Comparison of ENCODE assay signal across 9 mouse cellular contexts in genomic region chr6:143307327-143307726, GRCm38 (mm10).
A peak's percentile ranks its signal among the peaks of the same experiment; 100 is the strongest.
DNase-seq lines count a peak whose midpoint lies in the region; ATAC-seq and TF ChIP-seq lines count a peak whose summit lies in the region.
"Had no signal": no experiment of that assay in that cellular context is flagged by ENCODE, and none has a peak within 500 bp of the region (broad histone marks: within the 10 kb centered on the region; RNA-seq: fewer than 3 reads in every experiment).

No protein-coding gene starts in this region.

- peak; percentile 13 for DNase-seq in MEL (ENCODE audit: low read depth, low spot score)
- peak; percentile 55 for DNase-seq in adrenal gland, postnatal 10 days
- DNase-seq in lung, postnatal 14 days = peak; percentile 66
- no peak for DNase-seq in layer of hippocampus, adult 2 months (ENCODE audit: low spot score in 2 of 2)
- DNase-seq in left cerebral cortex, postnatal 36 days (ENCODE audit: low spot score in 2 of 2) = no peak

- no peaks in the 10 kb centered on the region for H3K36me3 ChIP-seq in MEL (ENCODE audit: control insufficient read depth in 1 of 2, insufficient read depth in 2 of 2, low read length in 2 of 2)
- no peaks in the 10 kb centered on the region for H3K36me3 ChIP-seq in kidney, embryonic 16.5 days (ENCODE audit: insufficient read depth, low read length)
- H3K36me3 ChIP-seq in midbrain, embryonic 13.5 days = no peaks in the 10 kb centered on the region
- H3K36me3 ChIP-seq: forebrain, embryonic 10.5 days; G1E had no signal

- H3K79me2 ChIP-seq in MEL (ENCODE audit: control insufficient read depth, insufficient read depth, low read length, poor library complexity) = no peaks in the 10 kb centered on the region

- no peak overlapping the region for H3K4me3 ChIP-seq in MEL (ENCODE audit: control insufficient read depth in 1 of 2, insufficient read depth in 1 of 2, low read depth in 2 of 2, low read length in 2 of 2)
- no peak overlapping the region for H3K4me3 ChIP-seq in kidney, embryonic 16.5 days (ENCODE audit: low read length)
- no peak overlapping the region for H3K4me3 ChIP-seq in layer of hippocampus, adult 2 months
- H3K4me3 ChIP-seq in midbrain, embryonic 13.5 days (replicated peaks) = no peak overlapping the region
- H3K4me3 ChIP-seq: forebrain, embryonic 10.5 days had no signal

- TF ChIP-seq POLR2A in MEL (IDR thresholded peaks at IDR 0.05; ENCODE audit: control insufficient read depth in 1 of 2, insufficient read depth in 1 of 2, low read depth in 1 of 2, low read length in 2 of 2, poor library complexity in 1 of 2) = no peak

- TF ChIP-seq CTCF in MEL (IDR thresholded peaks at IDR 0.05 in 2 of 3, conservative IDR thresholded peaks at IDR 0.05 in 1 of 3; ENCODE audit: control insufficient read depth in 1 of 3, insufficient read depth in 1 of 3, low read depth in 2 of 3, low read length in 3 of 3, poor library complexity in 1 of 3, severe bottlenecking in 1 of 3) = no peak
- TF ChIP-seq CTCF in layer of hippocampus, adult 2 months (conservative IDR thresholded peaks at IDR 0.05) = no peak

- H3K4me2 ChIP-seq in kidney, embryonic 16.5 days (replicated peaks; ENCODE audit: low read depth, low read length) = no peak overlapping the region
- H3K4me2 ChIP-seq in midbrain, embryonic 13.5 days (replicated peaks) = no peak overlapping the region

- H3K27ac ChIP-seq in MEL (ENCODE audit: control insufficient read depth, low read depth, low read length) = no peak overlapping the region
- peak overlapping the region; percentile 8; the same call in 1 of the 2 replicates for H3K27ac ChIP-seq in kidney, embryonic 16.5 days (ENCODE audit: low read length)
- H3K27ac ChIP-seq in layer of hippocampus, adult 2 months = no peak overlapping the region
- H3K27ac ChIP-seq in midbrain, embryonic 13.5 days = no peak overlapping the region
- H3K27ac ChIP-seq: forebrain, embryonic 10.5 days had no signal

- intact Hi-C loops in left cerebral cortex, postnatal 36 days (cut with DNase I) = no loop called here

- no peak for TF ChIP-seq EP300 in MEL (IDR thresholded peaks at IDR 0.05; ENCODE audit: low read depth in 1 of 2, low read length in 2 of 2)

- TF ChIP-seq RAD21 in MEL (IDR thresholded peaks at IDR 0.05; ENCODE audit: low read depth, low read length) = no peak

- H3K27me3 ChIP-seq in MEL (ENCODE audit: control insufficient read depth in 1 of 2, insufficient read depth in 2 of 2, low read length in 2 of 2) = no peaks in the 10 kb centered on the region
- no peaks in the 10 kb centered on the region for H3K27me3 ChIP-seq in kidney, embryonic 16.5 days (ENCODE audit: insufficient read depth, low read length)
- no peaks in the 10 kb centered on the region for H3K27me3 ChIP-seq in midbrain, embryonic 13.5 days

- no peak overlapping the region for H3K9ac ChIP-seq in MEL (ENCODE audit: control insufficient read depth, low read depth, low read length, poor library complexity, severe bottlenecking)
- H3K9ac ChIP-seq in kidney, embryonic 16.5 days (replicated peaks; ENCODE audit: low read length) = no peak overlapping the region
- no peak overlapping the region for H3K9ac ChIP-seq in midbrain, embryonic 13.5 days (replicated peaks)

- peak; percentile 83 for ATAC-seq in kidney, embryonic 16.5 days (ENCODE audit: low FRiP score, low TSS enrichment)
- no peak for ATAC-seq in midbrain, embryonic 13.5 days

- no peaks in the 10 kb centered on the region for H3K9me3 ChIP-seq in MEL (replicated peaks; ENCODE audit: insufficient read depth, low read length)
- no peaks in the 10 kb centered on the region for H3K9me3 ChIP-seq in kidney, embryonic 16.5 days (ENCODE audit: low read length)
- no peaks in the 10 kb centered on the region for H3K9me3 ChIP-seq in midbrain, embryonic 13.5 days
- H3K9me3 ChIP-seq: forebrain, embryonic 10.5 days had no signal

- H3K4me1 ChIP-seq in MEL (ENCODE audit: control insufficient read depth in 1 of 2, insufficient read depth in 2 of 2, low read length in 2 of 2) = no peaks in the 10 kb centered on the region
- 0 out of 2 replicates have a peak, but pooled peaks cover 3% of the 10 kb centered on the region for H3K4me1 ChIP-seq in kidney, embryonic 16.5 days (ENCODE audit: insufficient read depth, low read length)
- H3K4me1 ChIP-seq in midbrain, embryonic 13.5 days (replicated peaks) = no peaks in the 10 kb centered on the region
- H3K4me1 ChIP-seq: forebrain, embryonic 10.5 days had no signal

- WGBS in kidney, embryonic 16.5 days = 36% methylated on average over 6 of the region's 6 CpGs
- WGBS in midbrain, embryonic 13.5 days = 77% methylated on average over 6 of the region's 6 CpGs

TF ChIP-seq in MEL, 35 proteins besides CTCF, POLR2A, EP300 and RAD21:
- TF ChIP-seq SIN3A (IDR thresholded peaks at IDR 0.05; ENCODE audit: low read length) (no peak), ZNF384 (IDR thresholded peaks at IDR 0.05; ENCODE audit: low read depth, low read length) (no peak), GATA1 (IDR thresholded peaks at IDR 0.05; ENCODE audit: low read depth, low read length) (no peak), NRF1 (IDR thresholded peaks at IDR 0.05; ENCODE audit: insufficient read depth, low read depth, low read length, poor library complexity, severe bottlenecking) (no peak), USF1 (IDR thresholded peaks at IDR 0.05; ENCODE audit: low read depth, low read length) (no peak), POLR2AphosphoS5 (IDR thresholded peaks at IDR 0.05; ENCODE audit: borderline replicate concordance, low read depth, low read length) (no peak), ZKSCAN1 (IDR thresholded peaks at IDR 0.05; ENCODE audit: low read depth, low read length) (no peak), USF2 (IDR thresholded peaks at IDR 0.05; ENCODE audit: borderline replicate concordance in 1 of 2, insufficient read depth in 1 of 2, low read depth in 1 of 2, low read length in 2 of 2) (no peak), MEF2A (IDR thresholded peaks at IDR 0.05; ENCODE audit: extremely low read depth, insufficient replicate concordance, low read depth, low read length, poor library complexity, severe bottlenecking) (no peak), MAFK (IDR thresholded peaks at IDR 0.05; ENCODE audit: borderline replicate concordance, low read depth, low read length) (no peak), ZMIZ1 (IDR thresholded peaks at IDR 0.05; ENCODE audit: low read depth, low read length) (no peak)
TF ChIP-seq in MEL: peak in this region for 0.

Comparison
In these comparisons a context has a peak if more than half of its experiments do, and no peak if none do; other contexts are left out.
1. DNase-seq: peak in MEL (single experiment), adrenal gland, postnatal 10 days (single experiment) and lung, postnatal 14 days (single experiment); none in layer of hippocampus, adult 2 months (0 of 2) and left cerebral cortex, postnatal 36 days (0 of 2).